Mouse (Mus musculus) E14TG2a.4 (cell line): ENCODE results near the gene Rhbdl1.

ENCODE experiments used
- CTCF ChIP-seq: conservative IDR thresholded peaks from 2 replicates; pipeline ENCODE4 v1.5.1; 2014; ENCODE audit warnings: low read length
- NANOG ChIP-seq: IDR thresholded peaks from 2 replicates; pipeline ENCODE4 v1.6.1; 2014; ENCODE audit warnings: borderline replicate concordance, low read length, mixed read lengths
- POU5F1 ChIP-seq: IDR thresholded peaks from 2 replicates; pipeline ENCODE4 v1.6.1; 2014; ENCODE audit warnings: low read length, borderline replicate concordance

DNA sequence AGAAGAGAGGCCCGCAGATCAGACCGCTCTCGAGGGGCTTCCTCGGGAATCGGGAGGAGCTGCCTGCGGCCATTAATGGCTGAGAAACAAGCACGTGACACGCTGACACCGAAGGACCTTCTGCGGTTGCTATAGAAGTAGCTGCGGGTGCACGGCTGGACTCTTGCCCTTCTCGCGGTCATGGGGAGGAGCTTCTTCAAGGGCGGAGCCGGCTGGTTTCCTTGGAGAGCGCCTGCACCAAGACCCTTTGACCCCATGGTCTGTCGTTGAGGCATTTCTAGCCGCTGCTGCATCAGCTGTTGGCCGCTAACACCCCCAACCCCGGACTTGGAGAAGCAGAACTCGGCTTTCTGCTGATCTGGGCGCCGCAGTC lies 3.8 kb downstream of the Rhbdl1 start, which contains the start of gene Stub1:
- TF ChIP-seq CTCF (no peak), POU5F1 (no peak), NANOG (no peak)
